Mouse (Mus musculus) spleen, adult 2 months (tissue): Measurements from ENCODE around the gene Insyn1.

Experiments used
- CTCF ChIP-seq: fragments of 200-500 bp; IDR thresholded peaks from 2 replicates; pipeline ENCODE4 v1.5.1; 2011; ENCODE audit warnings: mild to moderate bottlenecking, inconsistent platforms; ENCODE audit not compliant: insufficient read depth, insufficient read length, insufficient replicate concordance; ENCODE audit errors: extremely low read depth
- POLR2A ChIP-seq: fragments of 200-500 bp; IDR thresholded peaks from 2 replicates; pipeline ENCODE4 v1.6.1; 2011; ENCODE audit warnings: low read depth, low read length, inconsistent platforms

GRCm38 (mm10) chr9:58521883-58522423 is 33.5 kb downstream of the Insyn1 start:
- TF ChIP-seq POLR2A: no peak
- no peak for TF ChIP-seq CTCF
